Mouse (Mus musculus): ENCODE measurements around the gene Otop3.
"Not testable (repeated sequence)": the region's sequence is repeated elsewhere in the genome, so short reads cannot be mapped to it uniquely, and the experiment has no call there.

The Otop3 gene

GRCm38 (mm10) chr11:115366039-115366705, 31.6 kb downstream of the Otop3 start:
- no peak for DNase-seq (ENCODE audit: low spot score in 2 of 2)

GRCm38 (mm10) chr11:115366706-115367394, 32.3 kb downstream of the Otop3 start:
- DNase-seq (ENCODE audit: low spot score in 2 of 2): peak; percentile 59 to 62

- DNase-seq (ENCODE audit: low spot score in 2 of 2): peak; percentile 72 to 82
Observed at GRCm38 (mm10) chr11:115367395-115367944, 32.9 kb downstream of the Otop3 start, which contains the start of gene Hid1. Hid1 (minus strand) TSS chr11:115367756.

- no peak for DNase-seq (ENCODE audit: low spot score in 2 of 2)
Observed at GRCm38 (mm10) chr11:115370368-115370767, 35.8 kb downstream of the Otop3 start.

GRCm38 (mm10) chr11:115371354-115371753, 36.8 kb downstream of the Otop3 start:
- DNase-seq (ENCODE audit: low spot score in 2 of 2): no peak

- DNase-seq (ENCODE audit: low spot score in 2 of 2): no peak
Observed at GRCm38 (mm10) chr11:115372015-115372414, 37.5 kb downstream of the Otop3 start.

GRCm38 (mm10) chr11:115372737-115373136, 38.2 kb downstream of the Otop3 start:
- no peak for DNase-seq (ENCODE audit: low spot score in 2 of 2)

GRCm38 (mm10) chr11:115373805-115374694, 39.5 kb downstream of the Otop3 start:
- peak; percentile 69 to 71 for DNase-seq (ENCODE audit: low spot score in 2 of 2)

- no peak for DNase-seq (ENCODE audit: low spot score in 2 of 2)
Observed at GRCm38 (mm10) chr11:115374695-115375425, 40.3 kb downstream of the Otop3 start.

GRCm38 (mm10) chr11:115376722-115377121, 42.2 kb downstream of the Otop3 start:
- no peak for DNase-seq (ENCODE audit: low spot score in 2 of 2)

- no peak for DNase-seq (ENCODE audit: low spot score in 2 of 2)
Observed at GRCm38 (mm10) chr11:115377254-115377653, 42.7 kb downstream of the Otop3 start.

GRCm38 (mm10) chr11:115377854-115378253, 43.3 kb downstream of the Otop3 start:
- no peak for DNase-seq (ENCODE audit: low spot score in 2 of 2)

GRCm38 (mm10) chr11:115381276-115381675, 46.7 kb downstream of the Otop3 start:
- no peak for DNase-seq (ENCODE audit: low spot score in 2 of 2)

GRCm38 (mm10) chr11:115381743-115382539, 47.4 kb downstream of the Otop3 start, which contains the start of gene Cdr2l:
Cdr2l (plus strand) TSS chr11:115381916.
- DNase-seq (ENCODE audit: low spot score in 2 of 2): peak; percentile 76 to 85

GRCm38 (mm10) chr11:115382891-115383290, 48.4 kb downstream of the Otop3 start:
- DNase-seq (ENCODE audit: low spot score in 2 of 2): no peak

GRCm38 (mm10) chr11:115383701-115384474, 49.4 kb downstream of the Otop3 start:
- peak; percentile 66 to 71 for DNase-seq (ENCODE audit: low spot score in 2 of 2)

GRCm38 (mm10) chr11:115384587-115384986, 50.1 kb downstream of the Otop3 start:
- DNase-seq (ENCODE audit: low spot score in 2 of 2): no peak

GRCm38 (mm10) chr11:115386859-115387258, 52.3 kb downstream of the Otop3 start:
- DNase-seq (ENCODE audit: low spot score in 2 of 2): not testable (repeated sequence)

- DNase-seq (ENCODE audit: low spot score in 2 of 2): no peak
Observed at GRCm38 (mm10) chr11:115391358-115391757, 56.8 kb downstream of the Otop3 start.

All from frontal cortex, postnatal 10 days (tissue).